Mouse (Mus musculus): ENCODE measurements at regions not wholly inside any gene's neighbourhood (a gene's known extent, or its start where the extent isn't known, plus 50 kb on each side); places are given as distances from the start of the nearest gene placed in this dataset.

GRCm38 (mm10) chr9:23535872-23536271 is 313.0 kb downstream of the Bmper start:
- in situ Hi-C loops (cut with MboI; ENCODE audit: unreplicated experiment in 2 of 2), result no loop called here

GRCm38 (mm10) chr9:23538051-23538450 is 315.2 kb downstream of the Bmper start:
- in situ Hi-C loops (cut with MboI; ENCODE audit: unreplicated experiment in 2 of 2), result no loop called here

- in situ Hi-C loops (cut with MboI; ENCODE audit: unreplicated experiment in 2 of 2), result no loop called here
These were observed 328.8 kb downstream of the Bmper start for GRCm38 (mm10) chr9:23551692-23552091.

DNA sequence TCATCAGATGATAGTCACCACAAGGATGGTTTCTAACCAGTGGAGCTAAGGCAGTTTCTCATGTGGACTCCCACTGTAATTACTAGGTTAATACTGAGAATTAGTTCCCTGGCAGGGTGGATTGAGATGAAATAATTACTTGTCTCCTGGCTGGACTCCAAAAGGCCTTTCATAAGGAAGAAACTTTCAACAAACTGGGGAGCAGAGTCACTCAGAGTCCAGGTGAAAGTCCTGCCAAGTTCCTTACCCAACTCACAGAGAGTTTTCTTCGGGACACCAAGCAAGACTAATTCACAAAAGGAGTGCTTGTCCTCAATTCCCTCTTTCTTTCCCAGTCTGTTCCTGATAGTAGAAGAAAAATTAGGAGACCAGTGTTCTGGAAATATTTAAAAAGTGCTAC is 330.9 kb downstream of the Bmper start:
- in situ Hi-C loops (cut with MboI; ENCODE audit: unreplicated experiment in 2 of 2), result no loop called here

- in situ Hi-C loops (cut with MboI; ENCODE audit: unreplicated experiment in 2 of 2), result no loop called here
These were observed 334.7 kb downstream of the Bmper start for GRCm38 (mm10) chr9:23557601-23558000.

- in situ Hi-C loops (cut with MboI; ENCODE audit: unreplicated experiment in 2 of 2), result no loop called here
These were observed 339.0 kb downstream of the Bmper start for GRCm38 (mm10) chr9:23561924-23562323.

- in situ Hi-C loops (cut with MboI; ENCODE audit: unreplicated experiment in 2 of 2), result no loop called here
These were observed 344.2 kb downstream of the Bmper start for GRCm38 (mm10) chr9:23567081-23567480.

- in situ Hi-C loops (cut with MboI; ENCODE audit: unreplicated experiment in 2 of 2), result no loop called here
These were observed 347.3 kb downstream of the Bmper start for GRCm38 (mm10) chr9:23570150-23570549.

DNA sequence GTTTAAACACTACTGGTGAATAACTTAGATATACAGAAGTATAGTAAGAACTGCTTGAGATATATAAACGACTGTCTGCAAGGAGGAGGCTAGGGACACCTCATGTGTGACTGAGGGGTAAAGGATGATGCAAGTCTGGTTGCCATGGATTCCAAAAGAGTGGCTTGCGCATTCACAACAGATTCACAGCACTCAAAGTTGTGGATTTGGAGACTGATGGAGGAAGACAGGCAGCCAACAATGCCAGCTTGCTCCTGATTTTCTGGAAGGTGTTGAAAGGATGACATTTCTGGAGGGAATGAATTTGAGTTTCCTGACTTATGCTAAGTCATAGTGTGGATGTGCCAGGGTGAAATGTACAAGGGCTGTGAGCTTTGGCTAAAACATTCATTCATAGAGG is 353.4 kb downstream of the Bmper start:
- in situ Hi-C loops (cut with MboI; ENCODE audit: unreplicated experiment in 2 of 2), result loop anchor here (5.0 to 25.0 kb wide), 2 partner anchors 941 to 1461 kb away; no protein-coding TSS in a partner anchor

DNA sequence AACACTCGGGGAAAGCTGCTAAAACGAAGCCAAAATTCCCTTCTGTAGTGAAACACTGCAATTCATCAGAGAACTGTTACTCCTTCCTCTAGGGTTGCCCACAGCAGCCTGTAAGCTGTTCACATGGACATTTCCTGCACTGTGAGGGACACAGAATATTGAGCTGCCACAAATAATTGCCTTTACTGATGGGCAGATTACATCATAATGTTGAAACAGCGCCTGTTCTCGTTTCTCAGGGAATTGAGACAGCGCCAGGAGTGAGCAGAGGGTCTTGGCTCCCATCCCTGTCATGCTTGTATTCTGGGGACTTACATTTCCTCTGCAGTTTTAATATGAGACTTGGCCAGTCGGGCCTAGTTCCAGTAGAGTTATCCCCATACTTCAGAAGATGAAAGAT is 357.3 kb downstream of the Bmper start:
- in situ Hi-C loops (cut with MboI; ENCODE audit: unreplicated experiment in 2 of 2), result loop anchor here (5.0 to 25.0 kb wide), 3 partner anchors 937 to 1465 kb away; no protein-coding TSS in a partner anchor

GRCm38 (mm10) chr9:23581039-23581606 is 358.2 kb downstream of the Bmper start:
- in situ Hi-C loops (cut with MboI; ENCODE audit: unreplicated experiment in 2 of 2), result loop anchor here (5.0 to 25.0 kb wide), 3 partner anchors 936 to 1464 kb away; no protein-coding TSS in a partner anchor

DNA sequence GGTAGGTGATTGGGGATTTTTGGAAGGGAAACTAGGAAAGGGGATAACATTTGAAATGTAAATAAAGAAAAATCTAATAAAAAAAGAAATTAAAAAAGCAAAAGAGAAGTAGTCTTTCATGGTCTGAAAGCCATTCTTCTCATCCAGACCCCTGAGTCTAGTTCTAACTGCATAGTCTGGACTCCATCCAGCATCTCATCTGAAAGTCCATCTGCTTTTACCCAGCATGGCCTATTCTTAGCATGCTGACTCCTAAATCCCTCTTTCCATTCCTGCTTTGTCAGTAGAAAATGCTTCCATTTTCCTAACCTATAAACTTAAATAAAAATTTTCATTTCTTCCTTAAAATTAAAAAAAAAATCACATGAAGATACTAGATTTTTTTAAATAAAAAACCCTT is 361.7 kb downstream of the Bmper start:
- in situ Hi-C loops (cut with MboI; ENCODE audit: unreplicated experiment in 2 of 2), result loop anchor here (5.0 to 25.0 kb wide), 3 partner anchors 933 to 1460 kb away; no protein-coding TSS in a partner anchor

- in situ Hi-C loops (cut with MboI; ENCODE audit: unreplicated experiment in 2 of 2), result loop anchor here (10.0 to 25.0 kb wide), 2 partner anchors 1448 to 1456 kb away; no protein-coding TSS in a partner anchor
These were observed 366.1 kb downstream of the Bmper start for GRCm38 (mm10) chr9:23589024-23589423.

GRCm38 (mm10) chr9:23591906-23592305 is 369.0 kb downstream of the Bmper start:
- in situ Hi-C loops (cut with MboI; ENCODE audit: unreplicated experiment in 2 of 2), result loop anchor here in 1 of 2 experiments (25.0 kb wide), 1 partner anchor 1445 kb away; no protein-coding TSS in a partner anchor

- in situ Hi-C loops (cut with MboI; ENCODE audit: unreplicated experiment in 2 of 2), result no loop called here
These were observed 377.7 kb downstream of the Bmper start for GRCm38 (mm10) chr9:23600623-23601022.
